Mouse (Mus musculus) kidney, adult 2 months (tissue): ENCODE measurements around the gene Tmtc1.

Experiments used
- CTCF ChIP-seq: fragments of 200-500 bp; conservative IDR thresholded peaks from 2 replicates; pipeline ENCODE4 v1.5.1; 2011; ENCODE audit warnings: low read depth, mild to moderate bottlenecking, control low read depth, low read length, moderate library complexity, mixed read lengths; ENCODE audit not compliant: insufficient read depth, insufficient read length
- POLR2A ChIP-seq: fragments of 200-500 bp; IDR thresholded peaks from one replicate; pipeline ENCODE4 v1.6.1; 2011; ENCODE audit warnings: low read depth, low read length, control low read depth

DNA sequence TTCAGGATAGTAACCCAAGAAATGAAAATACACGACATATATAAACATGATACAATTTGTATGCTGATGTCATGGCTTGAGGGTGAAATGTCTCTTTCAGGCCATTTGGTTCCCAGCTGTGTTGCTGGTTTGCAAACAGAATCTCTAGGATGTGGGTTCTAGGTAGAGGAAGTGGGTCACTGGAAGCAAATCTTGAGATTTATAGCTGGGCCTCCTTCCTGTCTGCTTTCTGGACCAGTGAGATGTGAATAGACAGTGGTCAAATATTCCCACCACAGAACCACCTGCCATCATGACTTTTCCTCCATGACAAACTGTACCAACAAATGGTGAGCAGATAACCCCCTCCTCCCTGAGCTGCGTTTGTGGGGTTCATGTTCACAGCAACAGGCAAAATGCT is 186.4 kb downstream of the Tmtc1 start:
- TF ChIP-seq POLR2A (no peak), CTCF (no peak)
